Mouse (Mus musculus) hindbrain, embryonic 12.5 days (tissue): Measurements from ENCODE around the gene Tbc1d10c. TPM values are rescaled to one million over a fixed set of nuclear protein-coding genes. Genes with fewer than 3 reads are reported as not detected.

Source experiments
- ATAC-seq: fragments of 200-750 bp; cut with Nextera tagmentation; 2 replicates; pipeline ENCODE4 v1.8.0; 2017; ENCODE audit warnings: moderate TSS enrichment; ENCODE audit not compliant: low FRiP score
- H3K27ac ChIP-seq: fragments of 300-500 bp; sonication (generic); 2 replicates; pipeline ENCODE4 v1.5.1; 2016; ENCODE audit warnings: mild to moderate bottlenecking
- H3K27me3 ChIP-seq: fragments of 300-500 bp; sonication (generic); 2 replicates; pipeline ENCODE4 v1.6.1; 2016; ENCODE audit warnings: mild to moderate bottlenecking
- H3K36me3 ChIP-seq: fragments of 300-500 bp; sonication (generic); 2 replicates; pipeline ENCODE4 v1.6.1; 2016; ENCODE audit warnings: mild to moderate bottlenecking
- H3K4me1 ChIP-seq: fragments of 300-500 bp; sonication (generic); 2 replicates; pipeline ENCODE4 v1.6.1; 2016
- H3K4me2 ChIP-seq: fragments of 300-500 bp; sonication (generic); replicated peaks from 2 replicates; pipeline ENCODE4 v1.6.1; 2016; ENCODE audit warnings: mild to moderate bottlenecking
- H3K4me3 ChIP-seq: fragments of 300-500 bp; sonication (generic); 2 replicates; pipeline ENCODE4 v1.5.1; 2016; ENCODE audit warnings: mild to moderate bottlenecking
- H3K9ac ChIP-seq: fragments of 300-500 bp; sonication (generic); 2 replicates; pipeline ENCODE4 v1.6.1; 2016; ENCODE audit warnings: mild to moderate bottlenecking, moderate library complexity
- H3K9me3 ChIP-seq: fragments of 300-500 bp; sonication (generic); replicated peaks from 2 replicates; pipeline ENCODE4 v1.6.1; 2016; ENCODE audit warnings: mild to moderate bottlenecking
- WGBS: fragments of 180-500 bp; shearing (Covaris S2); methylation state at CpG from one replicate; pipeline ENCODE4 v1.1.7; 2016; 5-methylcytosine and 5-hydroxymethylcytosine counted together
- polyA plus RNA-seq: library from polyadenylated mRNA; unstranded; fragments of >200 nt; fragmentation: Nextera tagmentation; extraction: Ambion mirVana; gene quantifications from 2 replicates; pipeline ENCODE4 v1.2.1, GENCODE M21; 2016

Gene Tbc1d10c
- polyA plus RNA-seq, 1 experiment from 2014 or later, result 0.58 TPM

DNA sequence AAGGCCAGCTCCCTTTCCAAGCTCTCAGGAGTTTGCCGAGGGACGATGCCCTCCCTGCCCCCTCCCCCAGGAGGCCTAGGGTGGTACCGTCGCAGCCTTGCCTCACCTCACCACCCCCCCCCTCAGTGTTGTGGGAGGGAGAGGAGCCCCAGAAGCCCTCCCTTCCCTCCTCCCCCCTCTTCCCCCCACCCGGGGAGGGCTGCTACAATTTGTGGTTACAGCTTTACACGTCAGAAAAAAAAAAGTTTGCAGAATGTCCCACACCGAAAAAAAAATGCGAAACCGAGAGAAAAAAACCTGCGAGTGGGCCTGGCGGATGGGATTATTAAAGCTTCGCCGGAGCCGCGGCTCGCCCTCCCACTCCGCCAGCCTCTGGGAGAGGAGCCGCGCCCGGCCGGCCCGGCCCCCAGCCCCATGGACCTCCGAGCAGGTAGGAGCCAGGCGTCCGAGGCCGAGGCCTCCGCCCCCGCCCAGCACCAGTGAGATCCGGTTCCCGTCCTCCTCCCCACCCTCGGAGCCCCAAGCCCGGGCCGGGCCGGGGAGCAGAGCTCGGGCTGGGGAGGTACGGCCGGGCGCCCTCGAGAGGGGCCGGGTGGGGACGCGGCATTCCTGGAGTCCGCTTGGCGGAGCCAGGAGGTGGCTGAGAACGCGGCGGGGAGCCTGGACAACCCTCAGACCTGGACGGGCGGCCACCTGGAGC, 23.1 kb upstream of the Tbc1d10c start, which contains the start of the genes Clcf1 and AC109138.7:
Gene Clcf1 (plus strand): TSS at position 168 of the 700 bp plus-strand sequence.
Gene AC109138.7 (plus strand): TSS at position 287 of the 700 bp plus-strand sequence.
- no peaks in the 10 kb centered on the region for H3K36me3 ChIP-seq
- H3K4me2 ChIP-seq, result peak within 1 kb of the TSS; percentile 96
- peak within 1 kb of the TSS; percentile 63 for H3K4me3 ChIP-seq
- under 1% methylated on average over 43 of the region's 49 CpGs for WGBS
- H3K9me3 ChIP-seq, result no peaks in the 10 kb centered on the region
- H3K4me1 ChIP-seq, result peaks cover 45% of the 10 kb centered on the region
- ATAC-seq, result peak; percentile 42
- peaks cover 79% of the 10 kb centered on the region for H3K27me3 ChIP-seq
- H3K9ac ChIP-seq, result peak within 1 kb of the TSS; percentile 78
- peak within 1 kb of the TSS; percentile 40; the same call in 1 of the 2 replicates for H3K27ac ChIP-seq

GRCm38 (mm10) chr19:4213524-4213974, 22.5 kb upstream of the Tbc1d10c start:
- ATAC-seq, result no peak

DNA sequence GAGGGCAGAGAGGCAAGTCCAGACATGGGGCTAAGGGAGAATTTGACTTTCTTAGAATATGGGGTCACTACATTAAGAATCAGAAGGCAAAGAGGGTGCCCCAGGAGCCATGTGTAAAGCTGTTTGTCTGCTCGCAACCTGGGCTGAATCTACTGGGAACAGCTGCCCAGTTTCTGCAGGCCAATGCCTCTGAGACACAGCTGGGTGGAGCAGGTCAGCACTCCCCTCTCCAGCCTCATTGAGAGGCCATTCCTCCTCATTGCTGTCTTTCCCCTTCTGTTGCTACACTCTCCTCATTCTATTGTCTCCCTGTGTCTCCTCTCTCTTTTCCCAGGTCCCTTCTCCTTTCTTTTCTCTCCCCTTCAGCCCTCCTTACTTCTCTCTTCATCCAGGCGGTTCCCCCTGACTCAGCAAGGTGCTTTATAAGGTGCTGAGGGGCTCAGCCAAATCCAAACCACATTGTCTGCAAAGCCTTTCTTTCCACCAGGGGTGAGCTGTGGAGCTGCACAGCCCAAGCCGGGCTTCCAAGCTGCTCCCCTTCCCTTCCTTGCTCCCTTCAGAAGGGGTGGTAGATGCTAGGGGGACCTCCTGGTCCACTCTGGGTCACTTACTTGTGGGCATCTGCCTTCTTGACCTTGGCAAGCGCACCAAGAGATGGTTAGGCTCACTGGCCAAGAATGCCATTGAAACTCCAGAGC, 21.0 kb upstream of the Tbc1d10c start:
- Histone ChIP-seq H3K36me3 (no peaks in the 10 kb centered on the region), H3K27ac (no peak overlapping the region), H3K4me3 (no peak overlapping the region), H3K27me3 (peaks cover 68% of the 10 kb centered on the region), H3K4me1 (peaks cover 42% of the 10 kb centered on the region), H3K9ac (peak overlapping the region; percentile 13; the same call in 1 of the 2 replicates), H3K9me3 (no peaks in the 10 kb centered on the region), H3K4me2 (no peak overlapping the region)
- ATAC-seq, result no peak
- 16% methylated on average over 4 of the region's 4 CpGs for WGBS

More at GRCm38 (mm10) chr19:4213524-4213974, 22.5 kb upstream of the Tbc1d10c start:
- Histone ChIP-seq H3K4me3 (peak overlapping the region; percentile 63; the same call in 1 of the 2 replicates), H3K27me3 (peaks cover 83% of the 10 kb centered on the region), H3K9me3 (no peaks in the 10 kb centered on the region), H3K27ac (no peak overlapping the region), H3K9ac (no peak overlapping the region), H3K4me1 (peaks cover 45% of the 10 kb centered on the region), H3K4me2 (peak overlapping the region; percentile 96), H3K36me3 (no peaks in the 10 kb centered on the region)
- 3% methylated on average over 9 of the region's 9 CpGs for WGBS

DNA sequence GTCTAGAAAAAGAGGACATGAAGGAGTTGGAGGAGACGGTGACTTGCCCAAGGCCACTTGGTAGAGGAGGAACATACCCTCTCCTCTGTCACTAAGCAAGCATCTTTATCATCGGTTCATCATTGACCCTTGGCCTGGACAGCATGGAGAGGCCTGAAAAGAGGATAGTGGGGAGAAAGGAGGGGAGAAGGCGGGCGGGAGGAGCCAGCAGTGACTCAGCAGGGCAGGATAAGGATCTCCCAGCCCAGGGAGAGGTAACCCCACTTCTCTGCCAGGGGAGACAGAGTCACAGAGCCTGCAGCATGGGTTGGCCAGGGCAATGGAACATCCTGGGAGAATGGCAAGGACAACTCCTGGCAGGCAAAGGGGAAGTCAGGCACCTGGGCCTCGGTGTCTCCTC, 17.5 kb upstream of the Tbc1d10c start:
- Histone ChIP-seq H3K4me1 (peaks cover 14% of the 10 kb centered on the region), H3K27ac (no peak overlapping the region), H3K9me3 (no peaks in the 10 kb centered on the region), H3K9ac (0 out of 2 replicates have a peak overlapping the region, but pooled peaks have one; percentile 13), H3K36me3 (no peaks in the 10 kb centered on the region), H3K4me3 (no peak overlapping the region), H3K4me2 (no peak overlapping the region), H3K27me3 (peaks cover 49% of the 10 kb centered on the region)
- ATAC-seq, result no peak
- 71% methylated on average over 5 of the region's 5 CpGs for WGBS

DNA sequence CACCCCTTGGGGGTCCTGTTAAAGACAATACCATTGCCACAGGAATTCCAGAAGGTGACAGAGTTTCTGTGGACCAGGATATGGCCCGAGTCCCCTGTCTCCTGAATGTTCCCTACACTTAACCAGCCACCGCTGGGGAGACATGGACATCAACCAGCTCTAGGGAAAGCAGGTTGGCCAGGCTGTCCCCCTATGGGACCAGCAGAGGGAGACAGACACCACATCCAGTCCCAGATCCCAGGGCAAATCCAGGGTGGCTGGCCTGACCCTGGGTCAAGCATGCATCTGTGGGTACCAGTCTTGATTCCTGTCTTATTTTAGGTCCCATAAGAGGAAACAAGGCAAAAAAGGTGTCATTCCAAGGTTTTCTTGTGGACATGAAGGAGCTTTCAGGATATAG, 15.9 kb upstream of the Tbc1d10c start:
- no peak overlapping the region for H3K27ac ChIP-seq
- H3K4me2 ChIP-seq, result no peak overlapping the region
- 2% methylated on average over 2 of the region's 2 CpGs for WGBS
- peak; percentile 39; the same call in 1 of the 2 replicates for ATAC-seq
- H3K4me1 ChIP-seq, result peaks cover 8% of the 10 kb centered on the region
- no peaks in the 10 kb centered on the region for H3K9me3 ChIP-seq
- peaks cover 37% of the 10 kb centered on the region for H3K27me3 ChIP-seq
- H3K9ac ChIP-seq, result no peak overlapping the region
- H3K4me3 ChIP-seq, result no peak overlapping the region
- H3K36me3 ChIP-seq, result no peaks in the 10 kb centered on the region

GRCm38 (mm10) chr19:4204889-4205288, 13.8 kb upstream of the Tbc1d10c start:
- Histone ChIP-seq H3K9me3 (no peaks in the 10 kb centered on the region), H3K36me3 (no peaks in the 10 kb centered on the region), H3K4me2 (no peak overlapping the region), H3K27ac (no peak overlapping the region), H3K27me3 (peaks cover 24% of the 10 kb centered on the region), H3K4me1 (peaks cover 24% of the 10 kb centered on the region), H3K9ac (no peak overlapping the region), H3K4me3 (no peak overlapping the region)
- WGBS, result 72% methylated on average over 3 of the region's 4 CpGs
- ATAC-seq, result no peak

DNA sequence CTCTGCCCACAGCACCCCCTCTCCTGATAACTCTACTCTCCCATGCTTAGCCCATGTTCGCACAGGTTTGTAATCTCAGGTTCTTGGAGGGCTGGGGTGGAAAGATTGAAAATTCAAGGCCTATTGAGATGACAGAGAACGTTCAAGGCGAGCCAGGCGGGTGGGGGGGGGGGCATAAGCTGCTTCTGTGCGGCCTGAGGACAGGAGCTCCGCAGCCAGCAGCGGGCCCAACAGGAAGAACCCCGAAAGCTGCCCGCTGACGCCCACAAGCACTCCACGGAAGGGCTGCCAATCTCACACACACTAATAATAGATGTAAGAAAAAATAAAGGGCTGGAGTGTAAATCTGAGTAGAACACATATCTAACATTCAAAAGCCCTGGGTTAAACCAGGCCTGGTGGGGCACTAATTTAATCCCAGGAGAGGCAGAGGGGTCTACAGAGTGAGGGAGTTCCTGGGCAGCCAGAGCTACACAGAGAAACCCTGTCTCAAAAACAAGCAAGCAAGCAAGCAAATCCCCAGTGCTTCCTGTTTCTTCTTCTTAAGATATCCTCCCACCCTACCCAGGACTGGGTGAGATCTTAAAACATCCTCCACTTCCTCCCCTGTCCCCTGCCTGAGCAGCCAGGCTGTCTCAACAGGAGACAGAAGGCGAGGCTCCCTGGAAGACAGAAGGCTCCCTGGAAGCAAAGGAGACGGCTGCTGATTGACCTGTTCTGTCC, 12.7 kb upstream of the Tbc1d10c start:
- peaks cover 5% of the 10 kb centered on the region; the same call in 1 of the 2 replicates for H3K36me3 ChIP-seq
- no peak overlapping the region for H3K4me3 ChIP-seq
- H3K9ac ChIP-seq, result no peak overlapping the region; the same call in 1 of the 2 replicates
- no peak overlapping the region for H3K4me2 ChIP-seq
- H3K9me3 ChIP-seq, result no peaks in the 10 kb centered on the region
- 65% methylated on average over 13 of the region's 13 CpGs for WGBS
- H3K4me1 ChIP-seq, result peaks cover 24% of the 10 kb centered on the region
- H3K27ac ChIP-seq, result no peak overlapping the region
- ATAC-seq, result no peak
- peaks cover 20% of the 10 kb centered on the region for H3K27me3 ChIP-seq

- H3K4me2 ChIP-seq, result no peak overlapping the region
- peaks cover 24% of the 10 kb centered on the region for H3K4me1 ChIP-seq
- H3K9me3 ChIP-seq, result no peaks in the 10 kb centered on the region
- H3K36me3 ChIP-seq, result peaks cover 7% of the 10 kb centered on the region
- ATAC-seq, result no peak
- H3K9ac ChIP-seq, result no peak overlapping the region
- H3K4me3 ChIP-seq, result no peak overlapping the region
- H3K27me3 ChIP-seq, result peaks cover 20% of the 10 kb centered on the region
- no peak overlapping the region for H3K27ac ChIP-seq
- WGBS, result 68% methylated on average over 3 of the region's 3 CpGs
Observed at GRCm38 (mm10) chr19:4203148-4203547, 12.1 kb upstream of the Tbc1d10c start.

GRCm38 (mm10) chr19:4202149-4202548, 11.1 kb upstream of the Tbc1d10c start:
- Histone ChIP-seq H3K27me3 (peaks cover 20% of the 10 kb centered on the region), H3K9me3 (no peaks in the 10 kb centered on the region), H3K4me1 (peaks cover 24% of the 10 kb centered on the region), H3K4me2 (peak overlapping the region; percentile 94), H3K36me3 (peaks cover 17% of the 10 kb centered on the region), H3K27ac (no peak overlapping the region), H3K9ac (peak overlapping the region; percentile 80), H3K4me3 (peak overlapping the region; percentile 53)
- peak; percentile 36; the same call in 1 of the 2 replicates for ATAC-seq
- 31% methylated on average over 7 of the region's 7 CpGs for WGBS

DNA sequence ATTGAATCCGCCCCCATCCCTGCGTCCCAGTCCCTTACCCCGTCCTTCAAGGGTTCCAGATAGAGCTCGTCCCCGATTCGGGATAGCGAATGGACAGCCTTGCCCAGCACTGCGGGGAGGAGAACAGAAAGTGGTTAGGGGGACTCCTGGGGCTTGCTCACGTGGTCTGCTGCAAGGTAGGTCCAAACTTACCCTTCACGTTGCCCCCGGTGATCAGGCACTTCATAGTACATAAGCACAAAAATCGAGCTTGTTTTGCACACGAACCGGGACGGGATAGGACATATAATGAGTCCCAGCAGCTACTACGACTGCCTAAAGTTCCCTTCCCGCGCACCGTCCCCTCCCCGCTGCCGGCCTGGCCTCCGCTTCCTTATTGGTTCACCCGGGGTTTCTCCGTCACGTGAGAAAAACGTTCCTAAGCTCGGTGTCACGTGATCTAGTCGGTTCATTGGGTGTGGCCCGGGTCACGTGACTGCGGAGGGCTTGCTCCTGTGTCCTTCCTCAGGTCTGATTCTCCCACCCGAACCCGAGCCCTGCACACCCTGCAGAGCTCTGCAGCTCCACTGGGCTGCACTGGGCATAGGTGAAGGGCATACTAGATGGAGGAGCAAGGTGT, 10.3 kb upstream of the Tbc1d10c start, which contains the start of gene Rad9a:
Gene Rad9a (minus strand): TSS at position 372 of the 619 bp plus-strand sequence.
- Histone ChIP-seq H3K27me3 (peaks cover 19% of the 10 kb centered on the region), H3K9ac (peak within 1 kb of the TSS; percentile 80), H3K4me1 (peaks cover 31% of the 10 kb centered on the region), H3K9me3 (no peaks in the 10 kb centered on the region), H3K4me2 (peak within 1 kb of the TSS; percentile 94), H3K36me3 (peaks cover 25% of the 10 kb centered on the region), H3K27ac (peak within 1 kb of the TSS; percentile 41; the same call in 1 of the 2 replicates), H3K4me3 (peak within 1 kb of the TSS; percentile 53)
- ATAC-seq, result peak; percentile 85
- WGBS, result under 1% methylated on average over 34 of the region's 34 CpGs

DNA sequence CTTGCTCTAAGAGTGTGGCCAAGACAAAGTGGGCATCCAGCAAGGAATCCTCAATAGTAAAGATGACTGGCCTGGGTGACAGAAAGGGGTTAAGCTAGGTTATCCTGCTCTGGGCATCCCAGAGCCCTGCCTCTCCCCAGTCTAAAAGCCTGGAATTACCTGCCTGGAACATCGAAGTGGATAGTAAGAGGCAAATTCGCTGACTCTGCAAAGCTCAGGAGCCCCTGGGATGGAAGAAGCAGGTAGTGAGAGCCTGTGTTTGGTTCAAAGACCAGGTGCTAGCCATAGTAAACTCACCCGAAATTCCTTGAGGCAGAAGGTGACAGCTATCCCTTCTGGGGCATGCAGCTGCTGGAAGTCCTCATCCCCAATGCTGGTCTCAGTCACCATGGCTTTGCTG, 6.1 kb upstream of the Tbc1d10c start:
- Histone ChIP-seq H3K4me3 (no peak overlapping the region), H3K9ac (0 out of 2 replicates have a peak overlapping the region, but pooled peaks have one; percentile 18), H3K36me3 (peaks cover 55% of the 10 kb centered on the region), H3K4me2 (no peak overlapping the region), H3K4me1 (peaks cover 43% of the 10 kb centered on the region), H3K27me3 (0 out of 2 replicates have a peak, but pooled peaks cover 2% of the 10 kb centered on the region), H3K27ac (no peak overlapping the region), H3K9me3 (no peaks in the 10 kb centered on the region)
- 77% methylated on average over 3 of the region's 3 CpGs for WGBS
- no peak for ATAC-seq
